Mouse (Mus musculus): ENCODE results near the gene Hdac7. TPM values are rescaled to one million over a fixed set of nuclear protein-coding genes. Genes with fewer than 3 reads are reported as not detected.

Hdac7 gene
- total and polyA plus RNA-seq, 3 experiments = 23.7 to 61.8 (median 25.7) TPM

- no peak for TF ChIP-seq CTCF (IDR thresholded peaks at IDR 0.05)
- no peak for TF ChIP-seq POLR2A (IDR thresholded peaks at IDR 0.05; ENCODE audit: insufficient read depth, low read depth, low read length)
- no peak for TF ChIP-seq EP300 (IDR thresholded peaks at IDR 0.05; ENCODE audit: insufficient read depth, low read depth, low read length)
- Histone ChIP-seq H3K4me3 (no peak overlapping the region), H3K36me3 (ENCODE audit: control insufficient read depth, insufficient read depth, low read length) (peaks cover 2% of the 10 kb centered on the region; the same call in 1 of the 2 replicates), H3K4me1 (ENCODE audit: control insufficient read depth, insufficient read depth, low read length) (peaks cover 19% of the 10 kb centered on the region), H3K79me2 (replicated peaks; ENCODE audit: control insufficient read depth, insufficient read depth, low read length) (no peaks in the 10 kb centered on the region), H3K9ac (ENCODE audit: low read depth, low read length) (peak overlapping the region; percentile 37; the same call in 1 of the 2 replicates), H3K27ac (peak overlapping the region; percentile 57), H3K27me3 (ENCODE audit: control insufficient read depth, insufficient read depth, low read length) (no peaks in the 10 kb centered on the region)
- intact Hi-C loops (cut with DNase I) = loop anchor here (2.0 kb wide), 1 partner anchor 26 kb away; no protein-coding TSS in a partner anchor
- 65% methylated on average over 10 of the region's 10 CpGs for WGBS
- peak in 1 of 2 experiments; percentile 56 for DNase-seq
Observed at GRCm38 (mm10) chr15:97744930-97745329, 99.4 kb downstream of the Hdac7 start.

- Histone ChIP-seq H3K79me2 (replicated peaks; ENCODE audit: control insufficient read depth, insufficient read depth, low read length) (no peaks in the 10 kb centered on the region), H3K4me1 (ENCODE audit: control insufficient read depth, insufficient read depth, low read length) (peaks cover 19% of the 10 kb centered on the region), H3K4me3 (no peak overlapping the region), H3K36me3 (ENCODE audit: control insufficient read depth, insufficient read depth, low read length) (peaks cover 2% of the 10 kb centered on the region; the same call in 1 of the 2 replicates), H3K9ac (ENCODE audit: low read depth, low read length) (no peak overlapping the region), H3K27ac (no peak overlapping the region; the same call in 1 of the 2 replicates), H3K27me3 (ENCODE audit: control insufficient read depth, insufficient read depth, low read length) (no peaks in the 10 kb centered on the region)
- DNase-seq = no peak
- intact Hi-C loops (cut with DNase I) = loop anchor here (2.0 kb wide), 1 partner anchor 25 kb away; no protein-coding TSS in a partner anchor
- TF ChIP-seq POLR2A (IDR thresholded peaks at IDR 0.05; ENCODE audit: insufficient read depth, low read depth, low read length) = no peak
- TF ChIP-seq EP300 (IDR thresholded peaks at IDR 0.05; ENCODE audit: insufficient read depth, low read depth, low read length) = no peak
- no peak for TF ChIP-seq CTCF (IDR thresholded peaks at IDR 0.05)
- WGBS = 76% methylated on average over 11 of the region's 12 CpGs
Observed at GRCm38 (mm10) chr15:97743961-97744525, 100.3 kb downstream of the Hdac7 start.

- 82% methylated on average over 5 of the region's 5 CpGs for WGBS
- TF ChIP-seq POLR2A (IDR thresholded peaks at IDR 0.05; ENCODE audit: insufficient read depth, low read depth, low read length) (no peak), CTCF (IDR thresholded peaks at IDR 0.05) (no peak), EP300 (IDR thresholded peaks at IDR 0.05; ENCODE audit: insufficient read depth, low read depth, low read length) (no peak)
- DNase-seq = no peak
- Histone ChIP-seq H3K27me3 (ENCODE audit: control insufficient read depth, insufficient read depth, low read length) (no peaks in the 10 kb centered on the region), H3K79me2 (replicated peaks; ENCODE audit: control insufficient read depth, insufficient read depth, low read length) (no peaks in the 10 kb centered on the region), H3K4me3 (no peak overlapping the region), H3K27ac (no peak overlapping the region), H3K36me3 (ENCODE audit: control insufficient read depth, insufficient read depth, low read length) (peaks cover 2% of the 10 kb centered on the region; the same call in 1 of the 2 replicates), H3K9ac (ENCODE audit: low read depth, low read length) (no peak overlapping the region), H3K4me1 (ENCODE audit: control insufficient read depth, insufficient read depth, low read length) (peaks cover 19% of the 10 kb centered on the region)
- intact Hi-C loops (cut with DNase I) = no loop called here
Observed at GRCm38 (mm10) chr15:97743210-97743609, 101.1 kb downstream of the Hdac7 start.

Other genes starting within 250 kb of the Hdac7 start
- gene Rpap3, start 138.7 kb downstream of the Hdac7 start, total RNA-seq (2021) = 10 to 100 TPM; 12.7 to 14.2 TPM
- 4.4 and 7.4 TPM in 2 replicates for gene Rpap3, start 138.7 kb downstream of the Hdac7 start, polyA plus RNA-seq (2012; rRNA removed)
- gene Endou, start 113.2 kb downstream of the Hdac7 start, total RNA-seq (2021) = 1 to 10 TPM; 1.1 to 1.2 TPM
- gene Endou, start 113.2 kb downstream of the Hdac7 start, polyA plus RNA-seq (2012; rRNA removed) = 2.4 TPM in 2 replicates
- gene Rapgef3, start 76.5 kb downstream of the Hdac7 start, total RNA-seq (2021) = 10 to 100 TPM; 21.5 to 27.9 TPM
- gene Rapgef3, start 76.5 kb downstream of the Hdac7 start, polyA plus RNA-seq (2012; rRNA removed) = 44.4 and 57.0 TPM in 2 replicates
- 10 to 100 TPM; 72.7 to 73.0 TPM for gene Slc48a1, start 66.0 kb downstream of the Hdac7 start, total RNA-seq (2021)
- gene Slc48a1, start 66.0 kb downstream of the Hdac7 start, polyA plus RNA-seq (2012; rRNA removed) = 82.8 and 85.3 TPM in 2 replicates
- gene Vdr, start 66.1 kb upstream of the Hdac7 start, total RNA-seq (2021) = 1 to 10 TPM; 1.1 to 2.0 TPM
- 2.3 and 2.7 TPM in 2 replicates for gene Vdr, start 66.1 kb upstream of the Hdac7 start, polyA plus RNA-seq (2012; rRNA removed)
- 10 to 100 TPM; 10.2 to 11.1 TPM for gene Tmem106c, start 119.7 kb upstream of the Hdac7 start, total RNA-seq (2021)
- 21.9 and 37.0 TPM in 2 replicates for gene Tmem106c, start 119.7 kb upstream of the Hdac7 start, polyA plus RNA-seq (2012; rRNA removed)
- under 1 TPM; 0.27 to 0.37 TPM for gene Col2a1, start 160.2 kb upstream of the Hdac7 start, total RNA-seq (2021)
- gene Col2a1, start 160.2 kb upstream of the Hdac7 start, polyA plus RNA-seq (2012; rRNA removed) = 0.12 and 0.61 TPM in 2 replicates
- gene Pfkm, start 248.1 kb upstream of the Hdac7 start, total RNA-seq (2021) = 100 to 1,000 TPM; 800 to 921 TPM
- gene Pfkm, start 248.1 kb upstream of the Hdac7 start, polyA plus RNA-seq (2012; rRNA removed) = 521 and 828 TPM in 2 replicates
- gene Senp1, start 249.2 kb upstream of the Hdac7 start, total RNA-seq (2021) = 1 to 10 TPM; 9.8 to 10.0 TPM
- 5.3 and 10.1 TPM in 2 replicates for gene Senp1, start 249.2 kb upstream of the Hdac7 start, polyA plus RNA-seq (2012; rRNA removed)